Mouse (Mus musculus) T-helper 2 cell (primary cell): ENCODE results near the gene Tusc2.

Source experiments
- in situ Hi-C: fragments of 300-600 bp; cut with MboI, MseI; formaldehyde crosslinking; loops from one replicate; pipeline ENCODE4 v1.15.1; 2025; ENCODE audit warnings: high pct_unique_total_duplicates

Tusc2 gene

GRCm38 (mm10) chr9:107563029-107563581 lies at the start of gene Tusc2:
Gene Tusc2, plus strand, starts transcription at chr9:107563255.
- in situ Hi-C loops, result no loop called here

GRCm38 (mm10) chr9:107514303-107514955 lies 48.6 kb upstream of the Tusc2 start:
- in situ Hi-C loops, result loop anchor here (5.0 kb wide), 2 partner anchors 57 to 147 kb away; no protein-coding TSS in a partner anchor

GRCm38 (mm10) chr9:107520331-107520730 lies 42.7 kb upstream of the Tusc2 start:
- in situ Hi-C loops, result loop anchor here (5.0 kb wide), 1 partner anchor 623 kb away; no protein-coding TSS in a partner anchor

GRCm38 (mm10) chr9:107521190-107521589 lies 41.9 kb upstream of the Tusc2 start:
- in situ Hi-C loops, result loop anchor here (5.0 kb wide), 1 partner anchor 624 kb away; no protein-coding TSS in a partner anchor

- in situ Hi-C loops, result loop anchor here (5.0 kb wide), 1 partner anchor 625 kb away; no protein-coding TSS in a partner anchor
Measured at GRCm38 (mm10) chr9:107521711-107522399, 41.2 kb upstream of the Tusc2 start.

GRCm38 (mm10) chr9:107522400-107522711 lies 40.7 kb upstream of the Tusc2 start:
- in situ Hi-C loops, result loop anchor here (5.0 kb wide), 1 partner anchor 625 kb away; no protein-coding TSS in a partner anchor

- in situ Hi-C loops, result loop anchor here (25.0 kb wide), 1 partner anchor 1536 kb away; the partner anchor contains the start of genes Atrip and Trex1
Measured at GRCm38 (mm10) chr9:107526198-107527026, 36.6 kb upstream of the Tusc2 start.

GRCm38 (mm10) chr9:107533791-107534407 lies 29.2 kb upstream of the Tusc2 start, which contains the start of gene Tmem115:
Gene Tmem115, plus strand, starts transcription at chr9:107533945.
- in situ Hi-C loops, result loop anchor here (25.0 kb wide), 1 partner anchor 1528 kb away; the partner anchor contains the start of genes Atrip and Trex1

- in situ Hi-C loops, result loop anchor here (25.0 kb wide), 1 partner anchor 1528 kb away; the partner anchor contains the start of genes Atrip and Trex1
Measured at GRCm38 (mm10) chr9:107534408-107535202, 28.4 kb upstream of the Tusc2 start.

GRCm38 (mm10) chr9:107538231-107538630 lies 24.8 kb upstream of the Tusc2 start:
- in situ Hi-C loops, result loop anchor here (25.0 kb wide), 1 partner anchor 1524 kb away; the partner anchor contains the start of genes Atrip and Trex1

GRCm38 (mm10) chr9:107538711-107539110 lies 24.3 kb upstream of the Tusc2 start:
- in situ Hi-C loops, result loop anchor here (25.0 kb wide), 1 partner anchor 1524 kb away; the partner anchor contains the start of genes Atrip and Trex1

GRCm38 (mm10) chr9:107539940-107540339 lies 23.1 kb upstream of the Tusc2 start:
- in situ Hi-C loops, result loop anchor here (10.0 to 25.0 kb wide), 2 partner anchors 1095 to 1522 kb away; partner anchors contain the start of genes Abhd14a, Abhd14b, Atrip and Trex1

- in situ Hi-C loops, result loop anchor here (10.0 to 25.0 kb wide), 2 partner anchors 1096 to 1522 kb away; partner anchors contain the start of genes Abhd14a, Abhd14b, Atrip and Trex1
Measured at GRCm38 (mm10) chr9:107540420-107540819, 22.6 kb upstream of the Tusc2 start.

- in situ Hi-C loops, result loop anchor here (10.0 to 25.0 kb wide), 2 partner anchors 1096 to 1521 kb away; partner anchors contain the start of genes Abhd14a, Abhd14b, Atrip and Trex1
Measured at GRCm38 (mm10) chr9:107541005-107541404, 22.1 kb upstream of the Tusc2 start.

GRCm38 (mm10) chr9:107541474-107542351 lies 21.3 kb upstream of the Tusc2 start, which contains the start of the genes Cyb561d2 and Nprl2:
Gene Cyb561d2, minus strand, starts transcription at chr9:107542193.
Gene Nprl2, plus strand, starts transcription at chr9:107542226.
- in situ Hi-C loops, result loop anchor here (10.0 to 25.0 kb wide), 2 partner anchors 1097 to 1521 kb away; partner anchors contain the start of genes Abhd14a, Abhd14b, Atrip and Trex1

GRCm38 (mm10) chr9:107542352-107542686 lies 20.7 kb upstream of the Tusc2 start:
- in situ Hi-C loops, result loop anchor here (10.0 to 25.0 kb wide), 2 partner anchors 1098 to 1520 kb away; partner anchors contain the start of genes Abhd14a, Abhd14b, Atrip and Trex1

GRCm38 (mm10) chr9:107542721-107543120 lies 20.3 kb upstream of the Tusc2 start:
- in situ Hi-C loops, result loop anchor here (10.0 to 25.0 kb wide), 2 partner anchors 1098 to 1520 kb away; partner anchors contain the start of genes Abhd14a, Abhd14b, Atrip and Trex1

GRCm38 (mm10) chr9:107543299-107543698 lies 19.8 kb upstream of the Tusc2 start:
- in situ Hi-C loops, result loop anchor here (10.0 to 25.0 kb wide), 2 partner anchors 1098 to 1519 kb away; partner anchors contain the start of genes Abhd14a, Abhd14b, Atrip and Trex1
